Mouse (Mus musculus) B cell, adult 2 months (primary cell): ENCODE results near the gene St6galnac5.

ENCODE experiments used
- DNase-seq, 2 experiments: peaks; one replicate each; pipeline ENCODE4 v3.0.0; 2022

The St6galnac5 gene

GRCm38 (mm10) chr3:152779819-152780218 is 202.2 kb downstream of the St6galnac5 start:
- no peak for DNase-seq

- DNase-seq, result no peak
Observed at GRCm38 (mm10) chr3:152776872-152777540, 205.0 kb downstream of the St6galnac5 start.

- DNase-seq, result no peak
Observed at GRCm38 (mm10) chr3:152776363-152776762, 205.7 kb downstream of the St6galnac5 start.

- no peak for DNase-seq
Observed at GRCm38 (mm10) chr3:152770056-152770455, 212.0 kb downstream of the St6galnac5 start.

DNA sequence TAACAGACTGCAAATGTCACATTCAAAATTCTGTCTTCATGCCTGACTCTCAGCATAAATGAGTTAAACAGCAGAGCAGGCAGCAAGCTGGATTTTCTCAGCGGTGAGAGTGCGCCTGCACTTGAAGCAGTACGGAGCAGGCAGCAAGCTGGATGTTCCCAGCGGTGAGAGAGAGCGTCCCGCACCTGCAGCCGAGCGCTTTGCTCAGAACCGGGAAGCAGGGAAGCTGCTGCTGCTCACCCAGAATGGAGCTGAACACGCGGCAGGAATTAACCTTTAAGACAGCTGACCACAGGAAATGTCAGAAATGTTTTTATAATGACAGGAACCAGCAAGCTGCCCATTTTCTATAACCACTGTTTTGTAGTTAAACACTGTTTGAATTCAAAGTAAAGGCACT is 214.6 kb downstream of the St6galnac5 start:
- DNase-seq, result no peak
